Mouse (Mus musculus): ENCODE results near the gene Endog.
"Not testable (repeated sequence)": the region's sequence is repeated elsewhere in the genome, so short reads cannot be mapped to it uniquely, and the experiment has no call there.

Gene Endog

DNA sequence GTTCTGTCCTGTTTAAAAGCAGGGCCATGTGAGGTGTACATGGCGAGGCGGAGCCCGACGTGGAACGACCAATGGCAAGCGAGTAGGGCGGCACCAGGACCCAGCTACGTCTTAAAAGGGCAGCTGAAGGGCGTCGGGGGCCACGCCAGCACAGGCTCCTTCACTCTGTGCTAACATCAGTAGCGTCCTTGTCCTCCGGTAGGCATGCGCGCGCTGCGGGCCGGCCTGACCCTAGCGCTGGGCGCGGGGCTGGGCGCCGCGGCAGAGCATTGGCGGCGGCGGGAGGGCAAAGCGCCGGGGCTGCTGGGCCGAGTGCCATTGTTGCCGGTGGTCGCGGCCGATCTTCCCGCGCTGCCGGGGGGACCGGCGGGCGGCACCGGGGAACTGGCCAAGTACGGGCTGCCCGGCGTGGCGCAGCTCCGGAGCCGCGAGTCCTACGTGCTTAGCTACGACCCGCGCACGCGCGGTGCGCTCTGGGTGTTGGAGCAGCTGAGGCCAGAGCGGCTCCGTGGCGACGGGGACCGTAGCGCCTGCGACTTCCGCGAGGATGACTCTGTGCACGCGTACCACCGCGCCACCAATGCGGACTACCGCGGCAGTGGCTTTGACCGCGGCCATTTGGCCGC lies at the start of gene Endog:
Gene Endog (plus strand): TSS at position 123 of the 626 bp plus-strand sequence.
- peak; percentile 82 to 84 for DNase-seq (ENCODE audit: low spot score in 2 of 2)

DNA sequence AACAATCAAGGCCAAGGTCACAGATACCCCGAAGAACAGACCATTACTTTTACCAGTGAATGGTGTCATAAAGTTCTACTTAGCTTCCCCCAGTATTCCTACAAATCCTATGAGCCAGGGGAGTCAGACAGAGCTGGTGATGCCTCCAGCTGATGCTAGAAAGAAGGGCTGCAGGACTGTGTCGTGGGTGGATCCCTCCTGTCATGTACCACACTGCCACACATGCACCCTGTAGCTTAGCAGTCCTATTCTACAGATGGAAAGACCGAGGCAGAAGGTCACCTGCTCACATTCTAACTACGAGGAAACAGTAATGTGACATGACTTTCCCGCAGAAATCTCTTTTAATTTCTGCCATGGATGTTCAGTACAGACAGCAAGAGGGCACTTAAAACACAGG lies 48.5 kb upstream of the Endog start:
- no peak for DNase-seq (ENCODE audit: low spot score in 2 of 2)

DNA sequence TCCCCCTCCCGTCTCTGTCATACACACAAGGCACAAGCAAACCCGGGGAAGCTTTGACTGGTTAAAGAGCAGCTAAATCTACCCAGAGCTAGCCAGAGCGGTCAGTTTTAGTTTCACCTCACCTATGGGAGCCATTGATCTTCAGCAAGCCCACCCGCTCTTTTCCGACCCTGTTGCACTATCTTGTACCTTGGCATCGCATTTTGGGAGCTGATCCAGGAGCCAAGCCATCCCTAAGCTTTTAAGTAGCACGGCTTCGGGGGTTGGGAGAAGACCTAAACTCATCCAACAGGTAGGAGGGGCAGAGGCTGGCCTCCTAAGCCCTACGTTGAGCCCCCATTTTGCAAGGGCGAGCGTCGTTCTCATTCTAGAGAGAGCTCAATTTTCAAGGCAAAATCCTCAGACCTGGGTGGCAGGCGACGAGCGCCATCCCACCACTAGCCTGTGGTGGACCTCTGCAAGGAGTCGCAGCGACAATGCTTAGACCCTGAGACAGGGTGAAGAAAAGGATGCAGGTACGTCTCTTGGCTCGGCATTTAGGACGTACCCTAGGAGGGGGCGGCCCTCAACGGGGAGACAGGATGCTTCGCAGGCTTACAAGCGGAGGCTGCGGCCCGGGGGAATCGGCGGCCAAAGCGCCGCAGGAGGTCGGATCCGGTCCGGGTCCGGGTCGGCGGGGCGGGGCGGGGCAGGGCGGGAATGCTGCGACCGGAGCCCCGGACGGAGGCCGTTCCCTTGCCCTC lies 47.4 kb upstream of the Endog start:
- peak in 1 of 2 experiments; percentile 27 for DNase-seq (ENCODE audit: low spot score in 2 of 2)

DNA sequence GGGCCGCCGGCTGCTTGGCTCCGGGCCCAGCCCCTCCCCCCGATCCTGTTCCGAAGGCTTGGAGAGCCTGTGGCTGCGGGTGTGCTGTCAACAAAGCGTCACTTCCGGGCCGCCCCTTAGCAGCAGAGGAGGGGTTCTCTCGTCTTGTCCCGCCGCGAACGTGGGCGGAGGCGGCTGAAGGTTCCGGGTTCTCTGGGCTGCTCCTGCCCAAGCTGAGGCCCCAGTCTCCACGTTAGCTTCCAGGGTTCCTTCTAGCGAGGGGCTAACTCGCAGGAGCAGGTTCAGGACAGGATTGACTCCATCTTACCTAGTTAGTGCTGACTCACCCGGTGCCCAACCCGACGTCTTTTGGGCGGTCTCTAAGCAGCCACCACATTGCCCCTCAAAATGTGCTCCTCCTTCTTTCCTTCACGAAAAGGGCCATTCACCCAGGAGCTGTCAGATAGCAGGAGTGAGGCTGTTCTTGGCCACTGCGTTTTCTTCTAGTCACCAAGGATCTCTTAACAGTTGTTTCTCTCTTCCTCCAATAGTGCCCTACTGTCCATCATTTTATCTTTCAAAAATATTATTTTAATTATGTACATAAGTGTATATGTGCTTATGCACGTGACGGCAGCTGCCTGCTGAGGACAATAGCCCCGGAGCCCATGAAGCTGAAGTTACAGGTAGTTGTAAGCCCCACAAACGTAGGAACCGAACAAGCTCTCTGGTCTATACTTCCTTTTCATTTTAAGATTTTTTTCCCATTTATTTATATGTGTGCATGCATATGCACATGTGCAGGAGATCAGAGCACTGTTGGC lies 46.6 kb upstream of the Endog start, which contains the start of gene Zer1:
Gene Zer1 (minus strand): TSS at position 114 of the 803 bp plus-strand sequence.
- DNase-seq (ENCODE audit: low spot score in 2 of 2) = peak; percentile 89 to 91

DNA sequence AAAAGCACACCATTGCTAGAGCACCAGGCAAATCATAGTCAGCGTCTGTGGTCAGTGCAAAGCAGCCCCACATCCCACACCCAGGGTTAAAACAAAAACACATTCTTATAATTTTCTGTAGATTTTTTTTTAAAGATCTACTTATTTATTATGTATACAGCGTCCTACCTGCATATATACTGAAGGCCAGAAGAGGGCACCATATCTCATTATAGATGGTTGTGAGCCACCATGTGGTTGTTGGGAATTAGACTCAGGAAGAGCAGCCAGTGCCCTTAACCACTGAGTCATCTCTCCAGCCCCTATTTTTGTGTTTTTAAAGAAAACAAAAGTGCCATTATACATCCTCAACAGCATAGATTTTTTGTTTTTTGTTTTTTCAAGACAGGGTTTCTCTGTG lies 42.5 kb upstream of the Endog start:
- DNase-seq (ENCODE audit: low spot score in 2 of 2) = no peak

DNA sequence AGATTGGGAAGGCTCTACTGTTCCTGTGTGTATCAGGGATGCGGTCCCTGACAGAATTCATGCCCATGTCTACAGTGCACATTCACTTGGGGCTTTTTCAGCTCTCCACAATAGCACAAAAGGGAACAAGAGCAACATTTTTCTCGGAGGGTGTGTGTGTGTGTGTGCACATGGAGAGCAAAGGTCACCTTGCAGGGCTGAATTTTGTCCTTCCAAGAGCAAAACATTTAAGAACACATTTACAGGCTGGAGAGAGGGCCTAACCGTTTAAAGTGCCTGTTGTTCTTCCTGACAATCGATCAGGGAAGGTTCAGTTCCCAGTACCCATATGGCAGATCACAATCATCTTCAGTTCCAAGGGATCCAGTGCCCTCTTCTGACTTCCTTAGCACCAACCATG lies 41.1 kb upstream of the Endog start:
- DNase-seq (ENCODE audit: low spot score in 2 of 2) = no peak

DNA sequence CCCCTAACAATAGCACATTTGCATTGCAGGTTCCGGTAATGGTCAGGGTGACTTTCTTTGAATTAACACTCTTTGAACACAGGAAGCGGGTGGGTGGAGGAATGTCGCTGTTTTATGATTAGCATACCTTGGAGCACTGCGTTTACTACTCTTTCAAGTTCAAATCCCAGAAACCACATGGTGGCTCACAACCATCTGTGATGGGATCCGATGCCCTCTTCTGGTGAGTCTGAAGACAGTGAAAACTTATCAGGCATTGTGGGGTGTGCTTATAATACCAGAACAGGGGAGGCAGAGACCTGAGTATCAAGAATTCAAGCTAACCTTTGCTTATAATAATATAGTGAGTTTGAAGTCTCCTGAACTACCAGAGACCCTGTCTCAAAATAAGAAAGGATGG lies 40.1 kb upstream of the Endog start:
- DNase-seq (ENCODE audit: low spot score in 2 of 2) = not testable (repeated sequence)

DNA sequence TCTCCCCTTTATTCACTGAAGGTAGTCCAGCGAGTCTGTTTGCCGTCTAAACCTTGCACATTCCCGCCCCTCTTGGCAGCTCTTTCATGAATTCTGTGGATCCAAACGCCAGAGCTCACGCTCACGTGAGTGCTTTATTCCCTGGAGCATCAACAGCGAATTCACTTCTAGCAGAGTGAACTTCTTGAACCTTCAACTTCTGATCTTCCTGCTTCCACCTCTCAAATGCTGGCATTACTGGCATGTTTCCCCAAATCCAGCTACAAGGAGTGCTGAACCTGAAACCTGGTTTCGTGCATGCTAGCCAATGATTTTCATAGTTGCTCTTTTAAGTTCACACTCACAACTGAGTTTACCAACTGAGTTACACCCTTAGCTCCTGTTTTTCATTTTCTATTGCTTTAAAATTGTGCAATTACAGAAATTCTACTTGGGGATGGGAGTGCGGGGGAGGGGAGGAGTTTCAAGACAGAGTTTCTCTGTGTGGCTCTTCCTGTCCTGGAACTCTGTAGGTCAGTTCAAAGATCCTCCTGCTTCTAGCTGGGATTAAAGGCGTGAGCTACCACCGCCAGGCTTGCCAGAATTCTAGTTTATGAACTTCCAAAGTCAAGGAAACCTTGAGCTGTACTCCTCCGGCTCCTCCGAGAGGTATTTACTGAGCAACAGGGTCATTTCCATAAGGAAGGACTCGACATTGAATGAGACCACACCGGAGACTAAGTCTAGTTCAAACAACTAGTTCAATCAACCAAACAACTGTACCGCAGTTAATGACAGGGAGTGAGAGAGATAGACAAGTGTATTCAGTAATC lies 38.3 kb upstream of the Endog start:
- DNase-seq (ENCODE audit: low spot score in 2 of 2) = no peak

DNA sequence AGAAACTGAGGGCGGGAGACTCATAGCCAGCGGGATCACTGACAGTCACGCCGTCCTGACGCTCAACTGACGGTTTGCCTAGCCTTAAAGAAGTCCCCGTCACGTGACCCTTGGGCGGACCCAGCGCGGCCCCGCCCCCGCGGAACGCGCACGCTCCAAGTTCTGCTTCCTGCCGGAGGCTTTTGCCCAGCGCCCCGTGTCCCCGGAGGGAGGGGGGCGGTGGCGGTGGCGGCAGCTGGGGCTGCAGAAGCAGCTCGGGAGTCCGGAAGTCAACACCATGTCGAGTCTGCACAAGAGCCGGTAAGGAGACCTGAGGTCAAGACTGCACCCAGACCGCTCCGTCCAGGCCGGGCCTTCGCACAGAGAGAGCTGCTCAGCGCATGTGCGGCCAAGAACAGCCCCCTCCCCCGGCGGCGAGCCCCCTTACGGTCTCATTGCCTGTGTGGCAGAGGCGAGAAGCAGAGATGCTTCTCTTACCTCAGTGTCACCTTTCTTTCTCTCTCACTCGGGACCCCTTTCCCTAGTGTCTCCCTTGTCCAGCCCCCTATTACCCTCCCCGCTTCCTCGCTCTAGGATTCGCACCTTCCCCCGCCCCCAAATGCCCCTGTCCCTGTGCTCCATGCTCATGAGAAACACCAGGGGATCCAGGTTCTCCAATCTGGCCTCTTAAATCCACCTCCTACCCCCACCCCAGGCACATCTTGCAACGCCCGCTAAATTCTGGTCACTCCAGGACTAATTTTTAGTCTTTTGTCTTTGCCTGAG lies 37.5 kb upstream of the Endog start, which contains the start of gene Tbc1d13:
Gene Tbc1d13 (plus strand): TSS at position 134 of the 765 bp plus-strand sequence.
- DNase-seq (ENCODE audit: low spot score in 2 of 2) = peak; percentile 94 to 98

DNA sequence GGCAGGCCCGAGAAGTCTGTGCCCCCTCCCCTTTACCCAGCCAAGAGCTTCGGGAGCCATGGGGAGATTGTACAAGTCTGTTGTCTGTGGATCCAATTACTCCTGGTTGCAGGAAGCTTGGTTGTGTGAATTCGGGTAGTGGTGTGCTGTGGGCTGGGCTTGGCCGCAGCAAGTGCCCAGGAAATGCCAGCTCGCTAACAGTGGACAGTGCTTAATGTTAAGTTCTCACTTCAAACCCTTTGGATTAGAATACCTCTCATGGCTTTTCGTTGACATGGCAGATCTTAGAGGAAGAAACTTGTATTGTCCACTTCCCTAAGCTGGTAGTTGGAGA lies 36.9 kb upstream of the Endog start:
- DNase-seq (ENCODE audit: low spot score in 2 of 2) = no peak

DNA sequence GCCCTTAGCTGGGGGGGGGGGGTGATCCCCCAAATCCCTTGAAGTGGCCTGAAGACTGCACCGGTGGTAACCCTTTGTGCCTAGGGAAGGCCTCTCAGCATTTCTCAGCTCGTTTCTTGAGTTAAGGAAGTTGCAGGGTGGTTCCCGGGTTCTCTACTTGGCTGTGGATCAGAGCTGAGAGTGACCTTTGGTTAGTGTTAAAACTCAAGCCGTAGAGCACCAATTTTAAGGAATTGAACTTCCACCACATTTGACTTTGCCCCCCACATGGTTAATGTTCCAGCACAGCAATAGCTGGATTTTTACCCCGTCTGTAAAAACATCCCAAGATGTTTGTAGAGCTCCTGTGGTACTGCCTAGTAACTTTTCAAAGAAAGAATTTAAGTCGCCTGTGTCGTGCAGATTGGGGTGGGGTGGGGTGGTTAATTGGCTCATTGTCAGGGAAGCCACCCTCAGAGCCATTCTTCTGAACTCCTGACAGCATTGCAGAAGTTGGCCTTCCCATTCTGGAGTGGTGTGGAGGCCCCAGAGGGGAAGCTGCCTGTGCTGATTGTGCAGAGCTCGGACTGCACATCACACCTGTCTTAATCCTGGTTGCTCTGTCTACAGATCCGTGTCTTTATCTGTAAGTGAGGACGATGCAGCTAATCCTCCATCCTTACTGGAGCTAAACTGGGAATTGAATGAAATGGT lies 36.2 kb upstream of the Endog start:
- no peak for DNase-seq (ENCODE audit: low spot score in 2 of 2)

DNA sequence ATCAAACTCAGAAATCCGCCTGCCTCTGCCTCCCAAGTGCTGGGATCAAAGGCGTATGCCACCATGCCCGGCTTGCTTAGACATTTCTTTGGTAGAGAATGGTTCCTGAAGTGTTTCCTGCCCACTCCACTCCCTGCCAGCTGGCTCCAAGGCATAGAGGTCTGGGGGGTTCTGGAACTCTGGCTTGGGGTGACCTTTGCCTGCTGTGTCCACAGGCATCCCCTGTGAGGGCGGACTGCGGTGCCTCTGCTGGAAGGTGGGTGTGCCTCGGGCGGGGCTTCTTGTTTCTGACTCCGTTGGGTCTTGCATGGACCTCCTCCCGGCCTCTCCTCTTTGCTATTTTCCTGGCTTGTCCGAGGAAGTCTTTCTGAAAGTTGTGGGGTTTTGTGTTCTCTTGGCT lies 34.8 kb upstream of the Endog start:
- no peak for DNase-seq (ENCODE audit: low spot score in 2 of 2)

DNA sequence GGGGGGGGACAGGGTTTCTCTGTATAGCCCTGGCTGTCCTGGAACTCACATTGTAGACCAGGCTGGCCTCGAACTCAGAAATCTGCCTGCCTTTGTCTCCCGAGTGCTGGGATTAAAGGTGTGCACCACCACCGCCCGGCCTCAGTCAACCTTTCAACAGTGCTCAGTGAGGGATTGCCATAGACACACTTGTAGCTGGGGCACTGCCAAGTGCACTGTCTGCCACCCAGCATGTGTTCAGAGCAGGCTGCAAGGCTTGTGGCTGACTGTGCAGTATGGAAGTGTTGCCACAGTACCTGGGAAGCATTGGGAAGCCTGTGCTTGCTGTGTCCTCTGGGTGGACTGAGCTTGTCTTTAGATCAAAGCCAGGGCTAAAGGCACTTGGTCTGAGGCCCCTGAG lies 31.3 kb upstream of the Endog start:
- not testable (repeated sequence) for DNase-seq (ENCODE audit: low spot score in 2 of 2)

DNA sequence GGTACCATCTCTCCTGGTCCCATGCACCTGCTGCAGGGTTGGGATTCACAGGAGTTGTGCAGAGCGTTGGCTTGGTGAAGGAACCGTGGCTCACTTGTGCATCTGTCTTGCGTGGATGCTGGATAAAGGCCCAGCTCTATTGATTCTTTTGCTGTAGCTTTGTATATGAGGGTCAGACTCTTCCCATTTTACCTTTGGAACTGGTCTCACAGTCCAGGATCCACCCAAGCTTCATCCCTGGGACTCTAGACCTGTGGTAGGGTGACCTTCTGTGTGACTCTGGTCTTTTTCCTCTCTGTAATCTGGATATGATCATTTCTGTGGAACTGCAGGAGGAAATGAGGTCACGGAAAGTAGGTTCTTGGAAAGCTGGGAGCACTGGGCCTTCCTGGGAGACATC lies 26.9 kb upstream of the Endog start:
- DNase-seq (ENCODE audit: low spot score in 2 of 2) = no peak

DNA sequence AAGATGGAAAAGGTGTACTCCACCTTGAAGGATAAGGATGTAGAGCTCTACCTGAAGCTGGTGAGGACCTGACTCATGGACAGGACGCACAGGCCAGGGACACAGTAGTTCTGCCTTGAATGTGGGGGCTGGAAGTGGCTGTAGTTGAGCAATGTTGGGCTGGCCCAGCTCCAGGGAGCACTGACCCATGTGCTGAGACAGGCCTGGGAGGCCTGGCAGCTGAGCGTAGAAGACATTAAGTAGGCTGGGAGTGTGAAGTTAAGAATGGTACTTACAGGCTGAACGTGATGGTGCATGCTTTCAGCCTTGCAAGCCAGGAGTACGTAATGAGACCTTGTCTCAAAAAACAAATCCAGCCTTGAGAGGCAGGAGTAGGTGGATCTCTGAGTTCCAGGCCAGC lies 23.8 kb upstream of the Endog start:
- DNase-seq (ENCODE audit: low spot score in 2 of 2) = no peak

DNA sequence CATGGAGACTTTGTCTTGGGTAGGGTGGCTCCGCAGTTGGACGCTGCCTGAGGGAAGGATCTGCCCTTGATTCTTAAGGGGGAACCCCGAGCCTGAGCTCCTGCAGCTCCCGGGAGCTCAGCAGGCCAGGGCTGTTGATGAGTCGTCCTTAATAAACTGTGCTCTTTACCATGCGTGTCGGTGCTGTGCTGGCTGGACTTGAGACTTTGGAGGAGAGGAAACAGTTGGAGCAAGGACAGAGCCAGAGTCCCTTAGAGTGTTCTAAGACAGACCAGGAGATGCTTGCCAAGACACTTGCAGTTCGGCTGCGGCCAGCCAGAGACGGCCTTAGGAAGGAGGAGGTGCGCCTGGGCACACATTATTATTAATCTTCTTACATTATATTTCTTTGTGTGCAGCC lies 19.5 kb upstream of the Endog start:
- no peak for DNase-seq (ENCODE audit: low spot score in 2 of 2)

DNA sequence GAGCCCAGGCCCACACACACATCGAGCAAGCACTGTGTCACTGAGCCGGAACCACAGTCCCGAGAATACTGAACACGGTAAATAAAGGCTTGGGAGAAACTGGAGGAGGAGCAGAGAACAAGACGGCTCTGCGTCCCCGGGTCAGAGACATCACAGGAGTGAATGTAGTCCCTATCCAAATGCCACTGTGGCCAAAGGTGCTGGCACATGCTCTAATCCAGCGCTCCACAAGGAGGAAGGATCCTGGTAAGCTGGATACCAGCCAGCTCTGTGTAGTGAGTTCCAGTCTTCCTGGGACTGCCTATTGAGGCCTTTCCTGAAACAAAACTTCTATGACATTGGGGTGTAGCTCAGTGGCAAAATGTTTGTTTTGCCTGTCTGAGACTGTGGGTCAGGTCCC lies 18.7 kb upstream of the Endog start:
- DNase-seq (ENCODE audit: low spot score in 2 of 2) = no peak

DNA sequence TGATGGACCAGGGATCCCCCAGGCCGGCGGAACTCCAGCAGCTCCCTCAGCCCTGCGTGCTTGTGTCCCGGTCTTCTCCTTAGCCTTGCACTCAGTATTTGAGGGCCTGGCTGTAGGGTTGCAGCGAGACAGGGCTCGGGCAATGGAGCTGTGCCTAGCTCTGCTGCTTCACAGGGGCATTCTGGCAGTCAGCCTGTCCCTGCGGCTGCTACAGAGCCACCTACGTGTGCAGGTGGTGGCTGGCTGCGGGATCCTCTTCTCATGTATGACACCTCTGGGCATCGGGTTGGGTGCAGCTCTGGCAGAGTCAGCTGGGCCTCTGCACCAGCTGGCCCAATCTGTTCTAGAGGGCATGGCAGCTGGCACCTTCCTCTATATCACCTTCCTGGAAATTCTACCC lies 11.4 kb upstream of the Endog start:
- DNase-seq (ENCODE audit: low spot score in 2 of 2) = not testable (repeated sequence)

DNA sequence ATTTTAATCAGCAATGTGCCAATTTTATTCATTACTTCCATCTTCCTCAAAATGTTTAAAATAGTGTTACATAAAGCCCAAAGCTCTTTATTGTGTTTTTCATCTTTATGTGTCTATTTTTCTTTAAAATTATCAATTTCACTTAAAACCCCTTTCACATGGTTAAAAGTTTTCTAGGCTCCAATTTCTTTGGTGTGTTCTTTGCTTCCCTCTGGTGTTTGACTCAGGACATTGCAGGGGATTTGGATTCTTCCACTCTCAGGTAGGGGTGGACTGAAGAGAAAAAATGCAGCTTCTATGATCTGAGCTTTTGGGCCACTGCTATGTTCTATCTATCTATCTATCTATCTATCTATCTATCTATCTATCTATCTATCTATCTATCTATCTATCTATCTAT lies 9.5 kb upstream of the Endog start:
- DNase-seq (ENCODE audit: low spot score in 2 of 2) = no peak

DNA sequence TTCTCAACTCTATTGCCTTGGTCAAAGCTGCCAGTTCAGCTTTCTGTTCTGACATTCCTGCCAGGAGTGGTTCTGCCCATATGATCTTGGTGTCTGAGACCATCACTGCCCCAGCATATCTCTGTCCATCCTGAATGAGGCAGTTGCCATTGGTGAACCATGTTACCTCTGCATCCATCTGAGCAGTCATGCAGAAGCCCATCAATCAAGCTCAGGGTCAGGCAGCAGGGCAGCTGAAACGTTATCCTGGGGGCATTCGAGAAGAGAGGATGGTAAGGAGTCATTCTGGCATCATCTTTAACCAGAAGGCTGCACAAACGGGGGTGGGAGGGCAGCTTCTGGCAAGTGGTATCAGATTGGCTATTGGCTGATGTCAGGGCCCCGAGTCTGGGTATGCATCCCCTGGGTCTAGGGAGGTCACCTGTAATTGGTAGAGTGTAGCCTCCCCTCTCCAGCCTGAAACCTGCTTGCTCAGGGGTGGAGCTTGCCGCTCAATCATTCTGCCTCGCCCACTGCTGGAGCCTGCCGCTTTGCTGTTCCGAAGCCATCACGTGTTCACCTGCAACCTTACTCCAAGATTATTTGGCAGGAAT lies 6.9 kb upstream of the Endog start:
- DNase-seq (ENCODE audit: low spot score in 2 of 2) = no peak
